Mouse (Mus musculus) left cerebral cortex, adult 2 months (tissue): ENCODE measurements around the gene 4933424G06Rik. TPM values are rescaled to one million over a fixed set of nuclear protein-coding genes. Genes with fewer than 3 reads are reported as not detected.

Source experiments
- DNase-seq, 2 experiments: peaks; one replicate each; pipeline ENCODE4 v3.0.0; 2021 to 2022; ENCODE audit warnings: low spot score in 2 of 2, mixed read lengths in 1 of 2; ENCODE audit errors: extremely low spot score in 1 of 2
- H3K27ac ChIP-seq: fragments of 200-600 bp; 2 replicates; pipeline ENCODE4 v1.8.1; 2022
- H3K4me3 ChIP-seq: fragments of 200-600 bp; 2 replicates; pipeline ENCODE4 v1.8.1; 2022
- CTCF ChIP-seq: fragments of 200-600 bp; IDR thresholded peaks from 2 replicates; pipeline ENCODE4 v1.8.1; 2022; ENCODE audit warnings: antibody characterized with exemption, mild to moderate bottlenecking, moderate library complexity
- intact Hi-C: fragments of 180-260 bp; cut with DNase I; formaldehyde crosslinking; loops from one replicate; pipeline ENCODE4 v1.15.1; 2025
- microRNA-seq, 2 experiments: library from miRNA; unstranded; fragments of <30 nt; microRNA quantifications; one replicate each; pipeline ENCODE4 v1.2.0; 2021
- total RNA-seq, 2 experiments: library from RNA; stranded (reverse); gene quantifications; 2 replicates each; pipeline ENCODE4 v1.2.3; 2021

Gene 4933424G06Rik
- total RNA-seq, 2 experiments from 2014 or later = 0.41 TPM; not detected in 1

DNA sequence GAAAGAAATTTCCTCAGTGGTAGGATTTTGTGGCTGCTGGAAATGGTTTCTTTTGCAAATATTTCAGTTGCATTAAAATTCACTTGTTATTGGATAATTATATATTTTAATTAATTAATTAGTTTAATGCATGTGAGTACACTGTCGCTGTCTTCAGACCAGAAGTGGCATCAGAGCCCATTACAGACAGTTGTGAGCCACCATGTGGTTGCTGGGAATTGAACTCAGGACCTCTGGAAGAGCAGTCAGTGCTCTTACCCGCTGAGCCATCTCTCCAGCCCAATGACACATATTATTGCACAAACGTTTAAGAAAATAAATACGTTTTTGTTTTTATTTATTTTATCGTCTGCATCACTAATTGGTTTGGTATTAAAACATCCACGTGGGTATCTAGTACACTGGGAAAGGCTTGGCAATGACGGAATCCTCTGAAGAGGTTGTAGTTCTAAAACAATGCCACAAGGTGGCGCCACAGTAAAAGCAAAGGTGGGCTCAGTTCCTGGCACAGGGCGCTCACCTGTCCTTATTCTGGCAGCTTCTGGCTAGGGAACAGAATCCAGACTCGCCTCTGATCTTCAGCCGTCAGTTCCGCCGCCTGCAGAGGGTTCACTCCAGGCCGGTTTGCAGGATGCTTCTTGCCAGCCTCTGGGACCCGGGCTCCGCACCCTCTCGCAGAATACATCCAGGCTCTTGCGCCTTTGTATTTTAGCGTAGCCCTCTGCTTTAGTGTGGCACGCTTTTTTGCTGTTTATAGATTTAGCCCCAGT, 74.6 kb downstream of the 4933424G06Rik start:
- TF ChIP-seq CTCF = peak; percentile 92

DNA sequence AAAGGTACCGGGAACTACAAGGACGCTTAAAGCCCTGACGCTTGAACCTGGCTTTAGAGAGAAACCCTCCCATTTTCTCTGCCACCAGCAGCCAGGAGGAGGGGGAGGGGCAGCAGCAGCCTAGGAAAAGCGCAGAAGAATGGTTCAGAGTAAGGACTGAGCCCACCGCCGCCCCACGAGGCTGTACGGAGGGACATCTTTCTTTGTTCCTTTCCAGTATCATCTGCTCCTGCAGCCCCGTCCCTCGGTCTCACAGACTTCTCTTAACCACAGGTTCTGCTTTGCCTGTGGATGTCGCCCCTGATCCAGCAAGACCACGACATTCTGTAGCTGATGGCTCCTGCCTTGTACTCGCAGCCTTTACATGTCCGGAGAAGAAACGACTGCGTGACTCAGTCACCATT, 75.3 kb downstream of the 4933424G06Rik start:
- Histone ChIP-seq H3K4me3 (peak overlapping the region; percentile 50), H3K27ac (peak overlapping the region; percentile 72; the same call in 1 of the 2 replicates)
- DNase-seq = no peak
- TF ChIP-seq CTCF = no peak; the same call in 1 of the 2 replicates
- intact Hi-C loops = loop anchor here (10.0 kb wide), 1 partner anchor 280 kb away; no protein-coding TSS in a partner anchor

More for the DNA sequence above, 74.6 kb downstream of the 4933424G06Rik start:
- peak; percentile 82 to 87 for DNase-seq
- intact Hi-C loops = loop anchor here (1.0 to 10.0 kb wide), 4 partner anchors 280 to 466 kb away; no protein-coding TSS in a partner anchor
- Histone ChIP-seq H3K4me3 (peak overlapping the region; percentile 50), H3K27ac (peak overlapping the region; percentile 72)

DNA sequence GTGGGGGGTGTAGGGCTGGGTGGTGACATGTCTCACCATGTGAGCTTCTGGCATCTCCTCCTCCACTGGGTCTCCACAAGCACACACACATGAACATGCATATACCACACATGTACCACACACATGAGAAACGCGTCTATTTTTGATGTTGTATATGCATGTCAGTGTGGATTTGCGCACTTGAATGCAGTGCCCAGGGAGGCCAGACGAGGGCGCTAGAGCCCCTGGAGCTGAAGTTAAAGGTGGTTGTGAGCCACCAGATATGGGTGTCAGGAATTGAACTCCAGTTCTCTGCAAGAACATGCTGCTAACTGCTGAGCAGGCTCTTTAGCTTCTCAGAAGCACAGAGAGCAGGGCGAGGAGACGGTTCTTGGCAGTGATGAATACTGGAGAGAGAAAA, 76.4 kb downstream of the 4933424G06Rik start:
- no peak for DNase-seq
- Histone ChIP-seq H3K27ac (no peak overlapping the region), H3K4me3 (no peak overlapping the region)
- peak; percentile 35 for TF ChIP-seq CTCF
- intact Hi-C loops = loop anchor here (10.0 kb wide), 1 partner anchor 278 kb away; no protein-coding TSS in a partner anchor

DNA sequence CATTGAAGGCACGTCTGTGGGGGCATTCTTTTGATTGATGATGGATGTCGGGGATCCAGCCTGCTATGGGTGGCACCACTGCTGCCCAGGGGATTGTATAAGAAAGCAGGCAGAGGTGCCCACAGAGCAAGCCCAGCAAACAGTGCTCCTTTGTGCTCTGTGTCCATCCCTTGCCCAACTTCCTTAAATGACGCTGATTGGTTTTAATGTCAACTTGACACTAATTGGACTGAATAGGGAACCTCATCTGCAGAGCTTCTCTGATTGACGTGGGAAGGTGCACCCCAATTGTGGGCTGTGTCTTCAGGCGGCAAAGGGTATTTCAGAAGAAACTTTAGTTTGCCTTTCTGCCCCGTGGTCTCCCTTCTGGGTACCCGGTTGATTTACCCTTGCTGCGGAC, 79.5 kb downstream of the 4933424G06Rik start:
- no peak overlapping the region for H3K4me3 ChIP-seq
- no peak for TF ChIP-seq CTCF
- DNase-seq = no peak
- no peak overlapping the region for H3K27ac ChIP-seq
- intact Hi-C loops = loop anchor here (10.0 kb wide), 1 partner anchor 275 kb away; no protein-coding TSS in a partner anchor

DNA sequence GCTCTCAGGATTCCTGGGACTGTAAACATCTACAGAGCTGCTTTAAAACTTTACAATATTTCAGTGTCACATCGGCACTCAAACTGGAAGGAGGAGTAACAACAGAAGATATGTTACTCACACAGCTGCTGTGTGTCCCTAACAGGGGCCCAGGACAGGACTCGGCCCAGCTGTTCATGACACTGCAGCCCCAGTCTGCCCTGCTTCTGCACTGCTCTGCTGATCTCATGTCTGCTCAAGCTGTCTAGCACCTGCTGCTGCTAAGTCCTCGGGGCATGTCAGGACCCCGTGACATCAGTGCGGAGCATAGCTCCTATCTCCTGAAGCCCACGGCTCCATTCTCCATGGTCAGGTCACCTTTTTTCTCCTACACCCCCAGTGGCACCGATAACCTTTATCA, 86.8 kb downstream of the 4933424G06Rik start:
- no peak for DNase-seq
- H3K4me3 ChIP-seq = no peak overlapping the region
- no peak overlapping the region for H3K27ac ChIP-seq
- intact Hi-C loops = no loop called here
- TF ChIP-seq CTCF = no peak

DNA sequence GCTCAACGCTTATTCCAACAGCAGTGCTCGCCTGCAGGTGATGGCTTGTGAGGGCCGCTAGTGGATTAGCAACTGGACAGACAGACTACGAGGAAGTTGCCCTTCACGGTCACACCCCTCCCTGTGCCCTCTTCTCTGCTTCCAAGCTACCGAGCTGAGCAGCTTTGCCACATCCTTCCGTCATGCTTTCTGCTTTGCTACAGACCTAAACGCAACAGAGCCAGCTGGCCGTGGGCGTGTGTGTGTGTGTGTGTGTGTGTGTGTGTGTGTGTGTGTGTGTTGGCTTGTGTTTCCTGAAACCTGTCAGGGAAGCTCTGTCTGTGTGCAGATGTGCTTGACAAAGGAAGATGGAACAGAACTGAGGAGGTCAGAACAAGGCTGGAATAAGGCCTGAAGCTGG, 87.5 kb downstream of the 4933424G06Rik start:
- intact Hi-C loops = no loop called here

DNA sequence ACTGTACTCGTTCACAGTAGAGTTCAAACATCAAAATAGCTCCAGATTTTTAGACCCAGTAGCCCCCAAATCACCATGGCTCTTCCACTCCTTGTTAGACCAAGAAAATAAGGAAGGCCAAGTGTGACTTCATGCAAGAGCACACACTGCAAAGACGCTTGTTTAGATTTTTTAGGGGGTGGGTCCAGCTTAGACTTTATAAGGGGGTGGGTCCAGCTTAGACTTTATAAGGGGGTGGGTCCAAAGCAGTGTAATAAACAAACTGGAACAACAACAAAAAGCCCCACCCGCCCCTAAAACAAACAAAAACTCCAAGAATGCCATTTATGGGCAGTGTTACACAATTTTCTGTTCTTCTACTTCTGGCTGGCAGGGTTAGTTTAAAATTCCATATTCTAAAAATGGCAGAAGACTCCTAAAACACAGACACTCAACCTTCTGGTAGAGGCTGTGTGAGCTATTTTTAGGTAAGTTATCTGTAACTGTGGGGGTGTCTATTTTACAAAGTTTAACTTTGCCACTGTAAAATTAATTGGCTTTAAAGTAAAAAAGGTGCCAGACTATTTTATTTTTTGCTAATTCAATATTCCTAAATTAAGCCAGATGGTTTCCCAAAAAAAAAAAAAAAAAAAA, 90.5 kb downstream of the 4933424G06Rik start:
- no peak overlapping the region for H3K4me3 ChIP-seq
- intact Hi-C loops = no loop called here
- no peak for DNase-seq
- H3K27ac ChIP-seq = peak overlapping the region; percentile 50; the same call in 1 of the 2 replicates
- no peak for TF ChIP-seq CTCF

More for the DNA sequence above, 87.5 kb downstream of the 4933424G06Rik start:
- DNase-seq = peak; percentile 48 to 65
- H3K4me3 ChIP-seq = no peak overlapping the region
- no peak for TF ChIP-seq CTCF
- H3K27ac ChIP-seq = no peak overlapping the region; the same call in 1 of the 2 replicates

DNA sequence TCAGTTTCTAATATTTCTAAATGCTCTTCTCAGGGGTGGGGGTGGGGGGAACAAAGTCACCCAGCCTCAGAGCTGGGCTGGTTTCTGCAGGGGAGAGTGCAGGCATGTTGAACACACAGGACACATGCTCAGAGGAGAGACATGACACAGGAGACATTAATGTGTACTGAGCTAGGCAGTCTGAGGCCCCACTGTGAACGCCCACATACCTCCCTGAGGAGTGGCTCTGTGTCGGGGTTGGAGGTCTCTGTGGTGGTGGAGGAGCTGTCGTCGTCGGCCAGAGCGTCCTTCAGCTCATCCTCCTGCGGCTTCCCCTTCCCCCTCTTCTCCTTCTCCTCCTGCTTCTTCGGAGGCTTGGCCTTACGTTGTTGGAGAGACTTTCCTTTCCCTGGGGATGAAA, 94.3 kb downstream of the 4933424G06Rik start:
- no peak for TF ChIP-seq CTCF
- H3K4me3 ChIP-seq = no peak overlapping the region
- intact Hi-C loops = no loop called here
- DNase-seq = no peak
- H3K27ac ChIP-seq = no peak overlapping the region

DNA sequence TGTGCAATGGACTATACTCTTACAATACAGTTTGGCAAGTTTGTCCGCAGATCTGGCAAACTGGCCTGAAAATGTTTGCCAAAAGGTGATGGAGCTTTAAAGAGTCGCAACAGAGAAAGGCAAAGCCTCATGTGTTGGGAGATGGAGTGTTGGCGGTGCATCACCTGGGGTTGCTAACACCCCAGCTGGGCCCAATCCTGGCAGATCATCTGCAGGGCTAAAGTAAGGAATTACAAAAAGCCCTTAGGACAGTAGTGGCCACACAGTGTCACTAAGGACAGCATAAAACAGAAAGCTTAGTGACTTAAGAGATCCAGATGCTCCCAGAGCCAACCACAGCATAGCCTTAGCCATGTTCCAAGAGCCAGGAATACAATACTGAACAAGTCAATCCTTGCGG, 94.9 kb downstream of the 4933424G06Rik start:
- H3K4me3 ChIP-seq = no peak overlapping the region
- no peak for DNase-seq
- no peak for TF ChIP-seq CTCF
- intact Hi-C loops = no loop called here
- H3K27ac ChIP-seq = no peak overlapping the region

DNA sequence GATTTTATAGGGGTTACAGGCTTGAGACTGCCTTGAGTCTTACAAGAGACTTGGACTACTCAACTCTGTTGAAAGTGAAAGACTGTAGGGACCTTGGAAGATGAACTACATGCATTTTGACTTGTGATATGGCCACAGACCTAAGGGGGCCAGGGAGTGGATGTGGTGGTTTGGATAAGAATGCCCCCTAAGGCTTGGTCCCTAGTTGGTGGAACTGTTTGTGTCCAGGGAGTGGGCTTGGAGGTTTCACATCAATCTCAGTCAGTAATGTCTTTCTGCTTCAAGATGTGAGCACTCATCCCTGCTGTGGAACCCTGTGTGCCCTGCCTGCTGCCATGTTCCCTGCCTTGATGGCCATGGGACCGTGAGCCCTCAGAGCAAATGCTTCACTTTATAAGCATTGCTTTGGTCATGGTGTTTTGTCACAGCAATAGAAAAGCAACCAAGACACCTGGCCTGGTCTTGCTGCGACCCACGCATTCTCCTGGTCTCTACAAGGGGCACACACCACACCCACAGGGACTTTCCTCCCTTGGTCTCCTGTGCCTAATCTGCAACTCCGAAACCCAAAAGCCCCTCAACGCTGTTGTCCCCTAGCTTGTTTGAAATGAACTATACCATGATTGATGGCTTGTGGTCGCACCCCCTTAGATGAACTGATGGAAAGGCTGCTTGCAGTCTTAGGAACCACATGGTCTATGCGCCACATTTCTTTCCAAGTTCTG, 96.4 kb downstream of the 4933424G06Rik start:
- no peak for TF ChIP-seq CTCF
- DNase-seq = no peak
- intact Hi-C loops = no loop called here
- H3K4me3 ChIP-seq = no peak overlapping the region
- no peak overlapping the region for H3K27ac ChIP-seq

DNA sequence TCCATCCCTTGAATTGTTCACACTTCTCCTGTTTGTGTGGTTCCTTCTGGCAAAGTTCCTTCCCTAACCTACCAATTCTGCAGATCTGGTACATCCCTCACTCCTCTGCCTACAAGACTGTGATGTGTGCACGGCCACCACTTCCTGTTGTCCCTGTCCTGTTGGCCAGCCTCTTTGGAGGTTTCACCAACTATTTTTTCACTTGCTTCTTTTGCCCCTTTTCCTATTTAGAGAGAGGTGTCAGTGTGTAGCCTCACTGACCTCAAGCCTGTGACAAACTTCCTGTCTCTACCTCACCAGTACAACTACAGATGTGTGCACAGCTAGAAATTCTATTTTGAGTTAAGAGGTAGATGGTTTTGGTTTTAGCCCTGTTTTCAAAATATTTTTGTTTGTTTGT, 97.1 kb downstream of the 4933424G06Rik start:
- Histone ChIP-seq H3K4me3 (no peak overlapping the region), H3K27ac (no peak overlapping the region)
- no peak for TF ChIP-seq CTCF
- DNase-seq = no peak
- intact Hi-C loops = no loop called here

Small RNA genes within 50 kb of the gene (microRNA-seq; reads per million reads assigned to microRNA genes)
- gene Gm24133 = 0 reads per million in 2 experiments

Other genes with a start within 250 kb of the 4933424G06Rik start
- gene Cnnm4, start 238.5 kb upstream of the 4933424G06Rik start, total RNA-seq = 10 to 100 TPM; 13.2 to 13.8 TPM
- 10 to 100 TPM; 29.8 to 34.9 TPM for gene Cnnm3, start 198.3 kb upstream of the 4933424G06Rik start, total RNA-seq
- gene Ankrd23, start 173.3 kb upstream of the 4933424G06Rik start, total RNA-seq = 1 to 10 TPM; 5.0 to 8.1 TPM
- not detected for gene Gm42417, start 170.7 kb upstream of the 4933424G06Rik start, total RNA-seq
- gene Ankrd39, start 162.7 kb upstream of the 4933424G06Rik start, total RNA-seq = 10 to 100 TPM; 12.0 to 14.8 TPM
- 10 to 100 TPM; 17.7 to 18.4 TPM for gene Sema4c, start 151.8 kb upstream of the 4933424G06Rik start, total RNA-seq
- under 1 TPM in 1 of 2 experiments, not detected in 1; 0.40 TPM for gene Fam178b, start 27.0 kb upstream of the 4933424G06Rik start, total RNA-seq
- gene Cox5b, start 18.7 kb upstream of the 4933424G06Rik start, total RNA-seq = 100 to 1,000 TPM; 533 to 600 TPM
- 100 to 1,000 TPM; 323 to 361 TPM for gene Actr1b, start 4.3 kb downstream of the 4933424G06Rik start, total RNA-seq
- 1 to 10 TPM; 1.7 to 2.1 TPM for gene Zap70, start 51.6 kb downstream of the 4933424G06Rik start, total RNA-seq
- 10 to 100 TPM; 53.6 to 61.1 TPM for gene Tmem131, start 233.5 kb downstream of the 4933424G06Rik start, total RNA-seq